ENCODE assay signal across 15 mouse cellular contexts in genomic region chr3:149262332-149262970, GRCm38 (mm10).
DNase-seq lines count a peak whose midpoint lies in the region; ATAC-seq lines count a peak whose summit lies in the region.
"Had no signal": no experiment of that assay in that cellular context is flagged by ENCODE, and none has a peak within 500 bp of the region (broad histone marks: within the 10 kb centered on the region; RNA-seq: fewer than 3 reads in every experiment).

No protein-coding gene starts in this region.

- no peak for ATAC-seq in erythroblast, adult 5-6 weeks (replicated peaks; ENCODE audit: low FRiP score, poor library complexity, severe bottlenecking)
- ATAC-seq: forebrain, embryonic 13.5 days; inflammation-experienced regulatory T-cells, adult 6 months; midbrain, embryonic 15.5 days had no signal

- intact Hi-C loops in heart, postnatal 25 days (cut with DNase I) = loop anchor here (5.0 kb wide), 1 partner anchor 70 kb away; no protein-coding TSS in a partner anchor
- intact Hi-C loops in heart, postnatal 10 days (cut with DNase I) = loop anchor here (2.0 kb wide), 1 partner anchor 86 kb away; no protein-coding TSS in a partner anchor

- DNase-seq in heart, adult 11 months = peak; percentile 89
- no peak for DNase-seq in heart, postnatal 25 days (ENCODE audit: low spot score)
- peak; percentile 41 for DNase-seq in kidney, adult 9 months
- DNase-seq in kidney, postnatal 10 days = no peak
- DNase-seq in heart, postnatal 10 days = peak; percentile 17 to 29
- DNase-seq in lung, postnatal 36 days = peak; percentile 67
- no peak for DNase-seq in right cerebral cortex, adult 2 months (ENCODE audit: low spot score in 2 of 2)
- DNase-seq: cerebellum, postnatal 10 days; embryo, embryonic 11 days; gastrocnemius, postnatal 36 days; right cerebral cortex, postnatal 14 days had no signal

Comparison
In these comparisons a context has a peak if more than half of its experiments do, and no peak if none do; other contexts are left out.
1. DNase-seq: peak in heart, adult 11 months (single experiment), kidney, adult 9 months (single experiment), heart, postnatal 10 days (2 of 2) and lung, postnatal 36 days (single experiment); none in heart, postnatal 25 days (single experiment), kidney, postnatal 10 days (single experiment) and right cerebral cortex, adult 2 months (0 of 2).